Mouse (Mus musculus) right cerebral cortex, postnatal 14 days (tissue): ENCODE data around the gene 4931423N10Rik.
"Not testable (repeated sequence)": the region's sequence is repeated elsewhere in the genome, so short reads cannot be mapped to it uniquely, and the experiment has no call there.

ENCODE experiments used
- DNase-seq: peaks from one replicate; pipeline ENCODE4 v3.0.0; 2022

4931423N10Rik gene

GRCm38 (mm10) chr2:23207070-23207526 lies at the start of gene 4931423N10Rik:
Gene 4931423N10Rik (plus strand): TSS chr2:23207476.
- no peak for DNase-seq

GRCm38 (mm10) chr2:23172305-23172704 lies 35.0 kb upstream of the 4931423N10Rik start:
- no peak for DNase-seq

- no peak for DNase-seq
Observed at GRCm38 (mm10) chr2:23194366-23194765, 12.9 kb upstream of the 4931423N10Rik start.

- DNase-seq = no peak
Observed at GRCm38 (mm10) chr2:23201034-23201433, 6.2 kb upstream of the 4931423N10Rik start.

GRCm38 (mm10) chr2:23202900-23203670 lies 4.2 kb upstream of the 4931423N10Rik start:
- DNase-seq = no peak

- no peak for DNase-seq
Observed at GRCm38 (mm10) chr2:23213661-23214060, 6.4 kb downstream of the 4931423N10Rik start.

DNA sequence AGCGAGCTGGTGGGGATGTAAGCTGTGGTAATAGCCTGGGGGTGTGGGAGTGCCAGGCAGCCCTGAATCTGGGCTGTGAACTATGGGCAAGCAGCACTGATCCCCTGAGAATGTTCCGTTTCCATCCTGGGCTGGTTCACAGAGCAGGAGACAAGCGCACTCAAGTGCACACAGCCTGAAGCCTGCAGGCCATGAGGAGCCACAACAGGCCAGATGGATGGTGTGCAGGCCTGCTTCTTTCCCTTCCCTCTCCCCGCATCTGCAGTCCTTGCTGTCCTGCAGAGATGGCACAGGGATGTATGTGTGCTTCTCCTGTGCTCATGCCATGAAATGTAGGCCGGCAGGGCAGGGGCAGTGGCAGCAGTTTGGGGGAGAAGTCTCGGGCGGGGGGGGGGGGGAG lies 17.9 kb downstream of the 4931423N10Rik start:
- no peak for DNase-seq

DNA sequence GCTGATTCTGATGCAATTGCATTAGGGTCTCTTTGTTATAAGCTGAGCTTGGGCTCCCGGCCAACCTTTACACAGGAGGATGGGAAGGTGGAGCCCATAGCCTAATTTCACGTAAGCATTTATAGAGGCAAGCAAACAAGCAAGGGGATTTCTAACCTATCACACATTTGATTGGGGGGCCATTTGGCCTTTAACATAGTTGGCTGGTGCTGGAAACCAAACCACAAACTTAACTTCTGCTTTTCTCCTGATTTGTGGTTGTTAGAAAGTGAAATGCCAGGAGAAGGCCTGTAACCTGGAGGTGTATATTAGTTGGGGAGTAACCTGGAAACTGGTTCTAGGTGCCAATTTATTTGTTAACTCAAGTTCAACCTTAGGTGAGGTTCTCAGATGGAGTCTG lies 21.2 kb downstream of the 4931423N10Rik start:
- no peak for DNase-seq

GRCm38 (mm10) chr2:23234065-23234773 lies 26.9 kb downstream of the 4931423N10Rik start:
- no peak for DNase-seq

DNA sequence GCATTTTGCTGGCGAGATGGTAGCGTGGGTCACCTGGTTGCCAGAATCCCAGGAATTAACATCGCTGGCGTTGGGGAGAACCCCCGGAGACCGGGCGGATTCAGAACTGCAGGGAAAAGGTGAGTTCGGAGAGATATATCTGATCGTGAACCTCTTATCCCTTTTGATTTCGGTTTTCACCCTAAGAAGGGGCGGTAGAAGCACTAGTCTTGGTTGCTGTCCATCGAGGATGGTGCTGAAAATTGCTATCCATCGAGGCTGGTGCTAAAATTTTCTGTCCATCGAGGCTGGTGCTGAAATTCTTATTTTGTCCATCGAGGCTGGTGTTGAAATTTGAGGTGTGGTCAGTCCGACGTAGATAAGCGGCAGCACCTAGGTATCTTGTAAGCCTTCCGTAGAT lies 83.7 kb downstream of the 4931423N10Rik start:
- not testable (repeated sequence) for DNase-seq

DNA sequence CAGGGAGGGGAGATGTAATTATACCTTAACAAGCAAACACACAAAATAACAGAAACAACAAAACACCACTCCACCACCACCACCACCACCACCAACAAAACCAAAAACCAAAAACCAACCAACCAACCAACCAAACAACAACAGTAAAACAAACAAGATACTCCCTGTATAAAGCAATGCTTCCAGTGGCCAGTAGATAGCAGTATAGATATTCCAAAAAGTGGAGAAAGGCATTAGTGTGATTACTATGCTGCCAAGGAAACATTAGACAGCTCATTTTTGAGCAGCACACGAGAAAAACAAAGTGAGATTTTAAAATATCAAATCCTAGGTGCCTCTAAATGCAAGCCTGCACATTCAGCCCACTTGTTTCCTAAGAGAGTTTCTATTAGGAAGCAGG lies 107.6 kb downstream of the 4931423N10Rik start:
- DNase-seq = no peak
